Mouse (Mus musculus): ENCODE measurements around the gene Rnf169.

GRCm38 (mm10) chr7:99978041-99978440, 2.2 kb downstream of the Rnf169 start:
- TF ChIP-seq CTCF (IDR thresholded peaks at IDR 0.05; ENCODE audit: extremely low read depth, insufficient read depth, low read length) (no peak), POLR2A (IDR thresholded peaks at IDR 0.05; ENCODE audit: extremely low read depth, insufficient read depth, low read length) (no peak)
